Mouse (Mus musculus) lung, embryonic 16.5 days (tissue): ENCODE data around the gene Ptpro. TPM values are rescaled to one million over a fixed set of nuclear protein-coding genes. Genes with fewer than 3 reads are reported as not detected.

Source experiments
- ATAC-seq: fragments of 200-750 bp; cut with Nextera tagmentation; 2 replicates; pipeline ENCODE4 v1.8.0; 2017; ENCODE audit warnings: low read depth, mild to moderate bottlenecking, moderate library complexity
- H3K27ac ChIP-seq: fragments of 300-500 bp; sonication (generic); 2 replicates; pipeline ENCODE4 v1.5.1; 2014; ENCODE audit warnings: mild to moderate bottlenecking, control low read depth, low read length
- H3K27me3 ChIP-seq: fragments of 300-500 bp; sonication (generic); 2 replicates; pipeline ENCODE4 v1.6.1; 2014; ENCODE audit warnings: low read depth, low read length, mixed read lengths; ENCODE audit not compliant: control insufficient read depth, insufficient read depth
- H3K36me3 ChIP-seq: fragments of 300-500 bp; sonication (generic); 2 replicates; pipeline ENCODE4 v1.6.1; 2014; ENCODE audit warnings: low read length; ENCODE audit not compliant: control insufficient read depth, insufficient read depth
- H3K4me1 ChIP-seq: fragments of 300-500 bp; sonication (generic); replicated peaks from 2 replicates; pipeline ENCODE4 v1.6.1; 2014; ENCODE audit warnings: low read length, mixed read lengths; ENCODE audit not compliant: control insufficient read depth, insufficient read depth
- H3K4me2 ChIP-seq: fragments of 300-500 bp; sonication (generic); 2 replicates; pipeline ENCODE4 v1.6.1; 2014; ENCODE audit warnings: low read depth, low read length, control low read depth
- H3K4me3 ChIP-seq: fragments of 300-500 bp; sonication (generic); 2 replicates; pipeline ENCODE4 v1.5.1; 2014; ENCODE audit warnings: mild to moderate bottlenecking, low read length, control low read depth
- H3K9ac ChIP-seq: fragments of 300-500 bp; sonication (generic); 2 replicates; pipeline ENCODE4 v1.6.1; 2014; ENCODE audit warnings: low read length, control low read depth
- H3K9me3 ChIP-seq: fragments of 300-500 bp; sonication (generic); 2 replicates; pipeline ENCODE4 v1.6.1; 2016; ENCODE audit warnings: low read length; ENCODE audit not compliant: control insufficient read depth
- WGBS: fragments of 180-500 bp; shearing (Covaris S2); extraction: QIAGEN DNeasy Blood & Tissue Kit; methylation state at CpG from one replicate; pipeline ENCODE4 v1.1.7; 2014; 5-methylcytosine and 5-hydroxymethylcytosine counted together
- polyA plus RNA-seq: library from polyadenylated mRNA; unstranded; fragments of >200 nt; fragmentation: Nextera tagmentation; extraction: Ambion mirVana; gene quantifications from 2 replicates; pipeline ENCODE4 v1.2.1, GENCODE M21; 2015

Ptpro gene
- polyA plus RNA-seq, 1 experiment from 2014 or later, result 2.3 TPM

- WGBS, result 59% methylated on average over 6 of the region's 6 CpGs
- Histone ChIP-seq H3K4me1 (no peaks in the 10 kb centered on the region), H3K4me2 (no peak overlapping the region), H3K9ac (no peak overlapping the region), H3K27ac (no peak overlapping the region), H3K4me3 (no peak overlapping the region), H3K9me3 (no peaks in the 10 kb centered on the region), H3K27me3 (no peaks in the 10 kb centered on the region), H3K36me3 (no peaks in the 10 kb centered on the region)
- no peak for ATAC-seq
Observed at GRCm38 (mm10) chr6:137317509-137317908, 65.4 kb downstream of the Ptpro start.

GRCm38 (mm10) chr6:137318242-137318861 is 66.2 kb downstream of the Ptpro start:
- Histone ChIP-seq H3K9me3 (no peaks in the 10 kb centered on the region), H3K4me3 (no peak overlapping the region), H3K27ac (no peak overlapping the region), H3K4me1 (no peaks in the 10 kb centered on the region), H3K9ac (no peak overlapping the region), H3K36me3 (no peaks in the 10 kb centered on the region), H3K27me3 (no peaks in the 10 kb centered on the region), H3K4me2 (no peak overlapping the region)
- no peak for ATAC-seq
- 83% methylated on average over 12 of the region's 12 CpGs for WGBS

- H3K9me3 ChIP-seq, result no peaks in the 10 kb centered on the region
- H3K4me3 ChIP-seq, result no peak overlapping the region
- no peaks in the 10 kb centered on the region for H3K36me3 ChIP-seq
- 35% methylated on average over 1 of the region's 1 CpGs for WGBS
- H3K4me1 ChIP-seq, result no peaks in the 10 kb centered on the region
- no peaks in the 10 kb centered on the region for H3K27me3 ChIP-seq
- no peak overlapping the region for H3K4me2 ChIP-seq
- ATAC-seq, result no peak
- no peak overlapping the region for H3K9ac ChIP-seq
- no peak overlapping the region for H3K27ac ChIP-seq
Observed at GRCm38 (mm10) chr6:137319658-137320057, 67.5 kb downstream of the Ptpro start.

- no peak overlapping the region for H3K9ac ChIP-seq
- H3K9me3 ChIP-seq, result no peaks in the 10 kb centered on the region
- H3K27me3 ChIP-seq, result no peaks in the 10 kb centered on the region
- H3K4me2 ChIP-seq, result no peak overlapping the region
- no peak overlapping the region for H3K4me3 ChIP-seq
- WGBS, result 69% methylated on average over 9 of the region's 9 CpGs
- H3K36me3 ChIP-seq, result no peaks in the 10 kb centered on the region
- H3K27ac ChIP-seq, result no peak overlapping the region
- no peaks in the 10 kb centered on the region for H3K4me1 ChIP-seq
- ATAC-seq, result no peak; the same call in 1 of the 2 replicates
Observed at GRCm38 (mm10) chr6:137327718-137328117, 75.6 kb downstream of the Ptpro start.

- H3K27ac ChIP-seq, result no peak overlapping the region
- no peaks in the 10 kb centered on the region for H3K27me3 ChIP-seq
- WGBS, result 74% methylated on average over 4 of the region's 4 CpGs
- no peaks in the 10 kb centered on the region for H3K36me3 ChIP-seq
- no peaks in the 10 kb centered on the region for H3K4me1 ChIP-seq
- no peaks in the 10 kb centered on the region for H3K9me3 ChIP-seq
- no peak overlapping the region for H3K9ac ChIP-seq
- no peak for ATAC-seq
- no peak overlapping the region for H3K4me3 ChIP-seq
- no peak overlapping the region for H3K4me2 ChIP-seq
Observed at GRCm38 (mm10) chr6:137328228-137328627, 76.1 kb downstream of the Ptpro start.

- ATAC-seq, result no peak
- 73% methylated on average over 5 of the region's 5 CpGs for WGBS
- H3K36me3 ChIP-seq, result no peaks in the 10 kb centered on the region
- no peaks in the 10 kb centered on the region for H3K27me3 ChIP-seq
- no peaks in the 10 kb centered on the region for H3K9me3 ChIP-seq
- H3K27ac ChIP-seq, result no peak overlapping the region
- no peak overlapping the region for H3K4me3 ChIP-seq
- no peaks in the 10 kb centered on the region for H3K4me1 ChIP-seq
- H3K4me2 ChIP-seq, result no peak overlapping the region
- no peak overlapping the region for H3K9ac ChIP-seq
Observed at GRCm38 (mm10) chr6:137330782-137331181, 78.7 kb downstream of the Ptpro start.

- WGBS, result 82% methylated on average over 3 of the region's 3 CpGs
- no peak overlapping the region for H3K27ac ChIP-seq
- no peaks in the 10 kb centered on the region for H3K4me1 ChIP-seq
- no peak overlapping the region for H3K4me3 ChIP-seq
- H3K9ac ChIP-seq, result no peak overlapping the region
- H3K4me2 ChIP-seq, result no peak overlapping the region
- no peaks in the 10 kb centered on the region for H3K9me3 ChIP-seq
- ATAC-seq, result no peak
- no peaks in the 10 kb centered on the region for H3K27me3 ChIP-seq
- no peaks in the 10 kb centered on the region for H3K36me3 ChIP-seq
Observed at GRCm38 (mm10) chr6:137331826-137332225, 79.7 kb downstream of the Ptpro start.

GRCm38 (mm10) chr6:137339071-137339470 is 87.0 kb downstream of the Ptpro start:
- ATAC-seq, result peak; percentile 51; the same call in 1 of the 2 replicates
- WGBS, result 26% methylated on average over 4 of the region's 4 CpGs
- H3K27me3 ChIP-seq, result no peaks in the 10 kb centered on the region
- H3K9me3 ChIP-seq, result no peaks in the 10 kb centered on the region
- H3K4me3 ChIP-seq, result no peak overlapping the region
- H3K27ac ChIP-seq, result no peak overlapping the region
- H3K36me3 ChIP-seq, result no peaks in the 10 kb centered on the region
- H3K4me2 ChIP-seq, result no peak overlapping the region
- H3K9ac ChIP-seq, result no peak overlapping the region
- H3K4me1 ChIP-seq, result no peaks in the 10 kb centered on the region; the same call in 1 of the 2 replicates

- H3K36me3 ChIP-seq, result no peaks in the 10 kb centered on the region
- no peaks in the 10 kb centered on the region for H3K9me3 ChIP-seq
- no peak overlapping the region for H3K9ac ChIP-seq
- ATAC-seq, result peak; percentile 92
- H3K4me3 ChIP-seq, result no peak overlapping the region
- peak overlapping the region; percentile 21; the same call in 1 of the 2 replicates for H3K4me2 ChIP-seq
- peaks cover 3% of the 10 kb centered on the region for H3K4me1 ChIP-seq
- H3K27me3 ChIP-seq, result no peaks in the 10 kb centered on the region
- 35% methylated on average over 5 of the region's 5 CpGs for WGBS
- H3K27ac ChIP-seq, result no peak overlapping the region
Observed at GRCm38 (mm10) chr6:137343688-137344441, 91.7 kb downstream of the Ptpro start.
